Mouse (Mus musculus) thymus, postnatal 25 days (tissue): ENCODE results near the gene Npm3.

ENCODE experiments used
- DNase-seq: peaks from one replicate; pipeline ENCODE4 v3.0.0; 2022

Npm3 gene

DNA sequence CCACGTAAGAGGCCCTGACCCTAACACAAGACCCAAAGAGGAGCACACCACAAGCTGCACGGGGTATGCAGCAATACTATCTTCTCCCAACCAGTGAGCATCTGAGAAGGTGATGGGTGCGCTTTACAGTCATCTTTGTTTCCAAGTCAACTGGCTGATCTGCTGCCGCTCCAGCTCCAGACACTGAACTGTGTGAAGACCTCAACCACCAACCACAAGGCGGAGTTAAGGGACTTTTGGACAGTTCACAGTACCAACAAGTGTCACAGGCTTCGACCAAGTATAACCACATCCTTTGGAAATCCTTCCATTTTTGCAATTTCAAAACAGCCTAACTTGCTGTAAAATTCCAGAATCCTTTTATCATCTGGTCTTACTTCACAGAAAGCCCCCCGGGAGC, 2.5 kb upstream of the Npm3 start:
- DNase-seq: no peak

GRCm38 (mm10) chr19:45748691-45749242, 624 bp downstream of the Npm3 start:
- peak; percentile 70 for DNase-seq

DNA sequence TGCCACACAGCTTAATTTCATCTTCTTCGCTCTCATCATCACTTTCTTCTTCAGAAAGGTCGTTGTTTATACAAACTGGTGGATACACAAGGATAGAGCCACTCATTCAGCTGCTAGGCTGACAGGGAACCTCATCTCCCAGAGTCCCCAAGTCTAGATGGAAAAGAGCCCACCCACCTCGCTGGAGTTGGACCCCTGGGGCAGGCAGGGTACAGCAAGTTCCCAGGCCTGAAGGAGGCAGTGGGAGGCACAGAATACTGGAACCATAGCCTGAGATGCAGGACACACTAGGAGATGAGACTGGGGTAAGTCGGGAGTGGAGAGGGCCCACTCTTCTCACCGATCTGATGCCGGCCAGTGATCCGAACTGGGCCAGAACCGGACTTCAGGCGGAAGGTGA, 1.2 kb downstream of the Npm3 start:
- DNase-seq: no peak

DNA sequence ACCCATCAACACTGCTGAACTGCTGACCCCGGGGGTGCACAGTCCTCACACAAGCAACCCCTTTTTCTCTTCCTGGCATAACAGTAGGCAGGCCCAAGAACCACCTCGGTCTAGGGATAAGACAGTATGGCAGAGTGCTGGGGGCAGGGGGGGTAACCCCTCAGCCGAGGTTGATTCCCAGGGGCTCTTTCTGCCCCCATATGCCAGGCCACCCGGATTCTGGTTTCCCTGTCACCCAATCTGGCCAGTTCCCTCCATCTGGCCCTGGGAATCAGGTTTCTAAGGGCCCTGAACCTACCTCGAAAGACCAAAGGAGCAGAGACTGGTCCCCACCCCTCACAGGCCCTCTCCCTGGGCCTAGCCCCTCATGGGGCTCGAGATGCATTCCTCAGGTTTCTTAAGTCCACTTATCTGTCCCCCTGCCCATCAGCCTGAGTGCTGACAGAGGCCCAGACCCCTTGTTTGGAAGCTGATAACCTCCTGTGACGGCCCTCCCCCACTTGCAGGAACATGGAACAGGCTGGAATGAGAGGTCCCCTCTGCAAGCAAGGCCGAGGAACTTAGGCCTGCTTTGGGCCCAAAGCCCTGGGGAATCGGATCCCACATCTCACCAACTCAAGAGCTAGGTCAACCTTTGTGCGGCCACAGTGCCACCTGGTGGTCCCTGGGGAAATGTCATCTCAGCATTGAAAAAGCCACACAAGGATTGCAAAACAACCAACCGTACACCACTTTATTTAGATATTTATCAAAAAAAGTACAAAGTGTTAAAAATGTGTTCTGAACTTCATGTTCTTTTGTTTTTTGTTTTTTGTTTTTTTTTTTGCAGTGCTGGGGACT, 2.1 kb downstream of the Npm3 start:
- DNase-seq: peak; percentile 90

GRCm38 (mm10) chr19:45746153-45747020, 3.0 kb downstream of the Npm3 start:
- peak; percentile 83 for DNase-seq

DNA sequence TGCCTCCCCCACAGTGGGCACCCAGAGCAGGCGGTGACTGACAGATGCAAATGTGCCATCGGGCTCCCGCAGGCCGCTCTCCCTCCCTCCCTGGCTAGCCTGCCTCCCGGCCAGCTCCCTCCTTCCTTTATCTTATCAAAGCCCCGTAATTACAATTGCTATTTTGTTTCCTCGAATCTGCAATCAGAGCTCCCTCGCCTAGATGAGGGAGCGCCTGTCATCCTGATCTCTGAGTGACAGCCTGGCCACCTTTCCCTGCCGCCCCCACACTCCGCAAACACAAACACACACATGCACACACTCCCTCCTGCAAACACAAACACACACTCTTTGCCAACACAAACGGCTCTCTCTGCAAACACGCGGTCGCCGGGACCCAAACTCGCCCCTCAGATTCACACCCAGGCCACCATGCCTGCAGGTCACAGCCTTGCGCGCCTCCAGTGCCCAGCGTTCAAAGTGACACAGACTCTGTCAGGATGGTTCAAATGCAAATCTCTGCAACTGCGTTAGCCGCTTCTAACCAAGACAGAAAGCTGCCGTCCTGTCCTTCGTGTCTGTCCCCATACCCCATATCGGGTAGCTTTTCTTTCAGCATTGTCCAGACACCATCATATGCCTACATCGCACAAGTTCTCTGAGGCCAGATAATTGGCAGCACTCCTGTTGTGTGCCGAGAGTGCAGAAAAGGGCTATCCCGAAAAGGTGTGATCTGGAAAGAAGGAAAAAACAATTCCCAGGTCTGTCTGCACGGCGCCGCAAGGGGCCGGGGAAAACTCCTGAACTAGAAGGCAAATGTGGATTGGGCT, 3.8 kb downstream of the Npm3 start:
- DNase-seq: no peak

GRCm38 (mm10) chr19:45743619-45744018, 5.8 kb downstream of the Npm3 start:
- DNase-seq: no peak

DNA sequence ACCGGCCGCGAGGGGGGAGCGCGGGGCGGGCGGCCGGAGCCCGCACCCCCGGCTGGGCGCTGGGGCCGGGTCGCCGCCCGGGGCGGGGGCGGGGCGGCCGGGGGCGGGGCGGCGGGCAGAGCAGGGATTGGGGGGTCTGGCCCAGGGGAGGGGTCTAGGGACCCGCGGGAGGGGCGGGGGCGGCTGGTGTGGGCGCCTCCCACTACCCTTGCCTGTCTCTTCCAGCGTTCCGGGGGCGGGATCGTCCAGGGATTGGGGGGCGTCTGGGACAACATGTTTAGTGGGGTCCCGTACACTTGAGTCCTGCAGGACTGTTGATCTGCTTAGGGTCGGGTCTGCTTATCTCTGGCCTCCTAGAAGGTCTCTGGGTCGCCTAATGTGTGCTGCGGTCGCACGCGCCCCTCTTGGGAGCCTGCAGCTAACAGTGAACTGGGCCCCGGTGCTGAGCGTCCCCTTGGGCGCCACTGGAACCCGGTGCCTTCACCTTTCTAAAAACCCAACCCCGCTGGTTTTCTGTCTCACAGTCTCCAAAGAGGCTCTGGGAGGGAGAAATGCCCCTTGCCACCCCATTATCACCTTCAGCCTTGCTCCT, 6.3 kb downstream of the Npm3 start:
- DNase-seq: no peak

DNA sequence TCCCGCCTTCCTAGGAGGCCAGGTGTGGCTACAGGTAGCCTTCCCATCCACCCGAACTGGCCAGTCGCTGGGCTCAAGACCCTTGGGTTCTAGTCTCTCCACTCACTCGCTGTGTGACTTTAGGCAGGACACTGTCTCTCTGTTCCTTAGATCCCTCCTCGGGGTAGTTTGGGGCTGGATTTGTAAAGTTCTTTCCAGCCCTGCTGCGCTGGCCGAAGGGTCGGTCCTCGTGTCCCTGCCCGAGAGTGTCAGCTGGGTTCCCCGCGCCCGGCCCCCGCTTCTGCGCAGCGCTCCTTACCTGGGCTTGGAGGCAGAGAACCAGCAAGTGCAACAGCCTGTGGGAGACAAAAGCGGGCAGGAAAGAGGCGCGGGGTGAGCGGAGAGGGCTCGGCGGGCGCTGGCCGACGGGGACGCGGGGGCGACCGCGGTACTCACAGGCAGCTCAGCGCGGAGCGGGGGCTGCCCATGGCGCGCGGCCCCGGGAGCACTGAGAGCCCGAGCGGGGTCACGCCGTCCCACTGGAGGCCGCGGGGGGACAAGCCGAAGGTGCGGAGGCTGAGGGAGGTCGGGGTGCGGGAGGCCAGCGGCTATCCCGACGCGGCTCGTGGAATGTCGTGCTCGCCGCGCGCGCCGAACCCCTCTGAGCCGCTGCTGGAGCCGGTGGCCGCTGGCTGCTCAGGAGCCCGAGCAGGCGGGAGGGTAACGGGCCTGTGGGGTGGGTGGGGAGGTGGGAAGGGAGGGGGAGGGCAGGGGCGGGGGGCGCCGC, 7.0 kb downstream of the Npm3 start, which contains the start of gene Fgf8:
Gene Fgf8, minus strand, starts transcription at position 698 of the 766 bp plus-strand sequence.
- no peak for DNase-seq

DNA sequence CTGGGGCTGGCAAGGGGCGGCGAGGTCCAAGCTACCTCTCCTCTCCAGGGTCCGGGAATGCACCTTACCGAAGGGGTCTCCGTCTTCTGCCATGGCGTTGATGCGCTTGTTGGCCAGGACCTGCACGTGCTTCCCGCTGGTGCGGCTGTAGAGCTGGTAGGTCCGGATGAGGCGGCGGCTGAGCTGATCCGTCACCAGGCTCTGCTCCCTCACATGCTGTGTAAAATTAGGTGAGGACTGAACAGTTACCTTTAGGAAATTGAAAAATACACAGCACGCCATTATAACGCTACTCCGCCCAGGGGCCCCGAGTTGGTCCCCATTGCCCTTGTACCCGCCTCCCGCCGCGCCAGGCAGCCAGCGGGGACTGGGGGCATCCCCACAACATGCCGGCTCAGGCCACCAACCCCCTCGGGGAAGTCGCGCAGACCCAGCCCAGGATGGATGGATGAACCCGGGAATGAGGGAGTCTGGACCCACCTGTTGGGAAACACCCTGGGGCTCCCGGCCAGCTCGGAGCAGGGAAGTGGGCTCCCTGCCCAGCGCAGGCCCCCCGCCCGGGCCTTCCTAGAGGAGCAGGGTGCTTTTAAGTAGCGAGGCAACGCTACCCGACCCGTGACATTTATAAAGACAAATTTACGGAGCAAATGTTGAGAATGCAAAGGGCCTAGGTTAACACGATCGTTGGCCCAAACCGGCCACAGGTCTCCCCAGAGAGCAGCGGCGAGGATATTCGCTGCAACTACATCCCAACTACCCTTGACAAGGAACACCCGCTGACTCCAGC, 7.8 kb downstream of the Npm3 start:
- DNase-seq: no peak

DNA sequence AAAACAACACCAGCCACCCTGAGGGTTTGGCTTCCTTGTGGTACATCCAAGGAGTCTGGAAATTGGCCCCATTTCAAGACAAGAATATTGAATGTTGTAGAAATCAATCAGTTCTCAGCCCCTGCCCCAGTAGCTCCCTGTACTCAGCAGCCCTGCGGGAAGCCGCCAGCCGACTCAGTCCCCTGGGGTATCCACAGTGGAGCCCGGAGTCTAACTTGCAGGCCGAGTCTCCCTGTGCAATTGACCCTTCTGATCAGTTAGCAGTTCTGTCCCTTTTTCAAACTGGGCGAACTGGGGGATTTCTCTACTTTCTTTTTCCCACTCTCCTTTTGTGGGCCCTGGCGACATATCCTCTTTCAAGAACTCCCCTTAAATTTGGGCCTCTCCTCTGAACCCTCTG, 8.6 kb downstream of the Npm3 start:
- DNase-seq: no peak

GRCm38 (mm10) chr19:45740233-45740632, 9.2 kb downstream of the Npm3 start:
- DNase-seq: no peak

- no peak for DNase-seq
These were observed 10.9 kb downstream of the Npm3 start for GRCm38 (mm10) chr19:45738521-45738920.

- DNase-seq: no peak
These were observed 11.4 kb downstream of the Npm3 start for GRCm38 (mm10) chr19:45737846-45738484.

DNA sequence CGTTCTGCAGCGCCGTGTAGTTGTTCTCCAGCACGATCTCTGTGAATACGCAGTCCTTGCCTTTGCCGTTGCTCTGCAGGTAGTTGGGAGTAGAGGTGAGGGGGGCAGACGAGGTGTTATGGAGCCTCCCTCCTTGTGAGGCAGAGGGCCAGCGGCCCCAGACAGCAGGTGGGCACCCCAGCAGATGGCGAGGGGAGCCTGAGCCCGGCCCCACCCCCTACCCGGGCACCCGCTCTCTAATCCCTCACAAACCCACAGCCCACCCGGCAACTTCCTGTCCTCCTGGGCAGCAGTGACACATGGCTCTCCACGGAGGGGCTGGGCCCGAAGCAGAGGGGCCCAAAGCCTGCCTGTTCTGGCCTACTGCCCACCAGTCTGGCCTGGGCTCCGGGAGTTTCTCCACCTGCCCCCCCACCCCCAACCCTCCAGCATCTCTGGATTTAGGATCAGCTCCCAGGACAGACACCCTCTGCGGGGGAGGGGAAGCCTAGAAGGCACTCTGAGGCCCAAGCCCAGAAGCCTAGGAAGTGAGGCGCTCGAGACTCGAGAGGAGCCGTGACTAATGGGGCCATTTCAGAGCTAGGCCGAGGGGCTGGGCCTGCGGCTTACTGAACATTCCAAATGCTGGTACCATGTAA, 12.1 kb downstream of the Npm3 start:
- peak; percentile 32 for DNase-seq

DNA sequence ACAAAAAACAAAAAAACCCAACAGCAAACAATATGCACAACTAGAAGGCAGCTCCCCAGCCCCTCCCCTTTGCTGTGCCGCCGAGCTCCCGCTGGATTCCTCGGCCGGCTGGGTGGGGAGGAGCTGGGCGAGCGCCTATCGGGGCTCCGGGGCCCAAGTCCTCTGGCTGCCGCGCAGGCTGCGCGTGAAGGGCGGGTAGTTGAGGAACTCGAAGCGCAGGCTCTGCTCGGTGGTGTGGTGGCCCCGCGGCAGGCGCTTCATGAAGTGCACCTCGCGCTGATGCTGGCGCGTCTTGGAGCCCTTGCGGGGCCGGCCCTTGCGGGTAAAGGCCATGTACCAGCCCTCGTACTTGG, 12.6 kb downstream of the Npm3 start:
- DNase-seq: peak; percentile 69

GRCm38 (mm10) chr19:45736241-45736640, 13.2 kb downstream of the Npm3 start:
- no peak for DNase-seq

GRCm38 (mm10) chr19:45734762-45735161, 14.6 kb downstream of the Npm3 start:
- DNase-seq: no peak

- no peak for DNase-seq
These were observed 15.2 kb downstream of the Npm3 start for GRCm38 (mm10) chr19:45734191-45734590.

DNA sequence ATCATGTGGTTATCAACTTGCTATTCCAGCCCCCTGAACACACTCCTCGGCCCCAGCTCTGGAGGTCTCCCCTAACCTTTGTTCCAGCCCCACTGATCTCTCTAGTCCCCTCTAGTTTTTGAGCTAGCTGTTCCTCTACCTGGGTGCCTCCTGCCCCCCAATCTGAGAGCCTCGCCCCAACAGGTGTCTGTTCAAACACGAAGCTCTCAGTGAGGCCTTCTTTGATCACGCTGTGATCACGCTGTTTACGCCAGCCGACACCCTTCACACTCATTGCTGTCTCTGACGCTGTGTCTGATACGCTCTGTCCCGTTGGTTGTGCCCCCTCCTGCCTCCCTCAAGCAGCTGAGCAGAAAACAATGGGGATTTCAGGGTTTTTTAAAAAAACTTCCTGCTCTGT, 15.8 kb downstream of the Npm3 start:
- peak; percentile 56 for DNase-seq
